Mouse (Mus musculus) right cerebral cortex, postnatal 25 days (tissue): ENCODE results near the gene Car11.
A peak's percentile ranks its signal among the peaks of the same experiment; 100 is the strongest.
"Not testable (repeated sequence)": the region's sequence is repeated elsewhere in the genome, so short reads cannot be mapped to it uniquely, and the experiment has no call there.

ENCODE experiments used
- DNase-seq: peaks from one replicate; pipeline ENCODE4 v3.0.0; 2022

The Car11 gene

DNA sequence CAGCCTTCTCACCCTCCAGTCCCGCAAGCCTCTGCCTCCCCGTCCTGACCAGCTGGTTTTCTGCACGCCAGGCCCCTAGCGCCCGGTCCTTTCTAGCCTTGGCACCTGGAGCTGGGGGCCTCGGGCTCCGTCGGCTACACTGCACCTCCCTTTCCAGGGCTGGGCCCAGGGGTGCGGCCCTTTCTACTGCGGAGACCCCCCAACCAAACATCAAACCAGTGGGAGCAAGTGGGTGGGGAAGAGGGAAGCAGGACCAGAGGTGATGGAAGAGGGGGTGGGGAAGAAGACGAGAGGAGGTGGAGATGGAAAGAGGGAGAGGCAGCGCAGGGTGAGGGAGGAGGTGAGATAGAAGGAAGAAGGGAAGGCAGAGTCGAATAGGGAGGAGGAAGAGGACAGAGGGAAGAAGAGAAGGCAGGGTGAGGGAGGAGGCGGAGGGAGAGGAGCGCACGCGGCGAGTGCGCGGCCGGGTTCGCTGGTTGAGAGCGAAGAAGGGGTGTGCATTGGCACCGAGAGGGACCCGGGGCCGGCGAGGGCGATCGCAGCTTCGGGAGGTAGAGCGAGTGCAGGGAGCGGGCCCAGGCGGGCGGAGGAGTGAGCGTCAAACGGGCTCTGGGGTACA lies at the start of gene Car11:
Gene Car11, plus strand, starts transcription at position 321 of the 619 bp plus-strand sequence.
- peak; percentile 59 for DNase-seq

DNA sequence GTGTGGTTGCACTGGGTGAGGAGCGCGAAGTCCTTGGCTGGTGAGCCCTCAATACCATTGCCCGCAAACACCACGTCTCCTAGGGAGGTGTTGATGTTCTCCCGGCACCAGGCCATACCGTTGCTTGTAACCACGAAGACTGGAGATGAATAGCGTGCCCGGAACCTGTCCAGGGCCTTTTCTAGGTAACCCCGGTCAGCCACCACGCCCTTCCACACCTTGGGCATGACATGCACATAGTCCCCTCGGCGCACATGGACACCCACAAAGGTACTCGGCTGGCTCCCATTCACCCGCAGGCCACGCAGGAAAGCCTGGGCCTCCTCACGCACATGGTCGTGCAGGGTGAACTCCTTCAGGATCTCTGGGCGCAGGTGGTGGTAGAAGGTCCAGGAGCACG lies 49.2 kb upstream of the Car11 start:
- not testable (repeated sequence) for DNase-seq

DNA sequence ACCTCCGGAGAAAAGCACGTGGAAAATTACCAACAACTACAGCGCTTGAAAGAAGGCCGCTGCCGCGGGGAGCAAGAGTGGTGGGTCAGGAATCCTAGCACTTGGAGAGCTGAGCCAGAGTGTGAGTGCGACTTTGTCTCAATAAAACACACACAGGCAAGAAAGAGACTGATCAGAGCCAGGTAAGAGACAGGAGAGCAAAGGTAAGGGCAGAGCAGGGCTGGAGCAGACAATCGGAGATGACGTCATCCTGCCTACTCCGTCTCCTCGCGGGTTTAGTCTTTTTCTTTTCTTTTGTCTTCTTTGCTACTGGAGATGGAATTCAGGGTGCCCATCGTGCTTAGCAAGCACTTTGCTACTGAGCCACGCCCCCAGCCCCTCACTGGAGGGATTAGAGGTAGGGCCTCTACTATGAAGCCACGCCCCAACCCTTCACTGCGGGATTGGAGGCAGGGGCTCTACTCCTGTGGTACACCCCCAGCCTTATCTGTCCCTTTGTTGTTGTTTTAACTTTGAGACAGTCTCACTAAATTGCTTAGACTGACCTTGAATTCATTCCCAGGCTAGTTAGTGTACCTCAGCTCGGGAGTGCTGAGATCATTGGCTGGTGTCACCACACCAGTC lies 45.1 kb upstream of the Car11 start:
- DNase-seq, result no peak

DNA sequence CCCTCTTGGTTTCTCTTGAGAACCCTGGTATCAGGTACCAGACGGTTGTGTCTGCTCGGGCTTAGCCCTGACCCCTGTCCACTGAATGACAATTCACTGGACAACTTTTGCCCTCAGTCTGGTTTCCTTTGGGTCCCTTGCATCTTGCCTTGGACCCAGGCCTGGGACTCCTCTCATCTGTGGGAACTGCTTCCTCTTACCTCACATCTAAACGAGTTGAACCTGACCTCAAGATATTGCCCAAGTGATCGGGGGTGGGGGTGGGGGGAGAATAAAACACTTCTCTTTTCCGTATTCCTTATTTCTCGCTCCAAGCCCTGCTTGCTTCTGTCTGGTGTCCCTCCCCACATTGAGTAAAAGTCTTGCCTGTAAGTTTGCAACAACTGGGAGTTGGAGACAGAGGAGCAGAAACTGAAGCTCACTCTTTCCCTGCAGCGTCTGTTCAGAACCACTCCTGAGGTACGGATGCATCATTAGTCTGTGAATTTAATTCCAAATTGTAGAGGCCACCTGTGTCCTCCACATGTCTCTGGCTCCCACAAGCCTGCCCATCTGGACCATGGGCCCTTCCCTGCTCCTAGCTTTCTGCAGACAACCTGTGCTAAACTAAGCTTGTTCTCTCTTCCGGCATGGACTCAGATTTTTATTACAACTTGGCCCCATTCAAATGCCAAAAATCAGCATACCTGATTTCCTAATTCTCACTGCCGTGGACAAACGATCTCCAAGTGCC lies 38.7 kb upstream of the Car11 start:
- DNase-seq, result no peak

DNA sequence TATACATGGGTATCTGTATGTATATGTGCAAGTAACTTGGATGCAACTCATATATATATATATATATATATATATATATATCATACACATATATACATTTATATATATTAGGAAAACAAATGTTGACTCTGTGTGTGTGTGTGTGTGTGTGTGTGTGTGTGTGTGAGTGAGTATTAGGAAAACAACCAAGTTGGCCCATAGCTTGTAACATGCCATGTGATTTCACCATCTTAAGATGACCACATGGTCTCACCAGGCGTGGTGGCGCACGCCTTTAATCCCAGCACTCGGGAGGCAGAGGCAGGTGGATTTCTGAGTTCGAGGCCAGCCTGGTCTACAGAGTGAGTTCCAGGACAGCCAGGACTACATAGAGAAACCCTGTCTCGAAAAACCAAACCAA lies 37.9 kb upstream of the Car11 start:
- DNase-seq, result not testable (repeated sequence)

DNA sequence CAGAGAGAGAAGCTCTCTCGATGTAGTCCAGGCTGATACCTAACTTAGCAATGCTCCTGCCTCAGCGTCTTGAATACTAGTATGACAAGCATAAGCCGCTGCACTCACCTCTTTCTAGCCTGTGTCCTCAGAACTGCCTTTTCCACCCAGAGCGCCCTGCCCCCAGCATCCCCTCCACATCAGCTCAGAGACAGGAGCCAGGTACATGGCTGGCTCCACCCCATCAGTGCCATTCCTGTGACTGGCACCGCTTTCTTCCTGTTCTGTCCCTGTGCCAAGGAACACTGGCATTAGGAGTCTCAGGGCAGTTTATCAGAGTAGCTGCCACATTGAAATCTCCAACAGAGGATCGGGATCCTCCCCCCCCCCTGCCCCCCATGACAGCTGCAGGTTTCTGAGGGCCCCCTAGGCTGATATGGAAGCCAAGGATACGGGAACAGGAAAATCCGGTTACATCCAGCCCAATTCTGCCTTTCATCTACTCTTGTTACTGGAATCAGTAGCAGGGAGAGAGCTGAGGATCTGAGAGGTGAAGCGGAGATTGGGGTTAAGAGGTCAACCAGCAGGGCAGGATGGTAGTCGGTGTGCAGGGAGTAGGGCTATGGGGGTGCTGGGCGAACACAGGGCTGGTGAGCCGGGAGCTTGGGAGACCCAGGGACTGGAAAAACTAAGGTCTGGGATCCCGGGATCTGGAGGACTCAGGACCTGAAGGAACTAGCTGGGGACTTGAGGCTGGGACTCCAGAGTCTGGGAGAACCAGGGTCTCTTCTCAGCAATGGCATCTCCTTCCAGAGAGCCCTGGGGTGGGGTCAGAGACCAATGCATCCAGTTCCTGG lies 34.1 kb upstream of the Car11 start:
- DNase-seq, result no peak

DNA sequence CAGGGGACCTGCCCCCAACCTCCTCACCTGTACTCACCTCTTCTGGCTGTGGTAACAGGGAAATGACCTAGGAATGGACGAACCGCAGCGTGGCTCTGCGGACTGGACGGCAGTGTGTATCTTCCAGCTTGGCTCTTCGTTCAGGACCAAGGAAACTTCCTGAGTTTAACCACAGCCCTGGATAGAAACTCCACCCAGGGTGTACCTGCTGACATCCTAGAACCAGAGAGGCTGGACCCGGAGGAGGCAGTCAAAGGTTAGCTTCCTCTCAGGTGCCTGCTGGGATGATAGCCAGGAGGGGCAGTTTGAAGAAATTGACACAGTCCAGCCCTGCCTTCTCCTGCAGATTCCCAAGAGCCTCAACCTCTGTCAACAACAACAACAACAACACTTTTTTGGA lies 33.5 kb upstream of the Car11 start, which contains the start of gene Fut2:
Gene Fut2, minus strand, starts transcription at position 234 of the 400 bp plus-strand sequence.
- DNase-seq, result no peak

DNA sequence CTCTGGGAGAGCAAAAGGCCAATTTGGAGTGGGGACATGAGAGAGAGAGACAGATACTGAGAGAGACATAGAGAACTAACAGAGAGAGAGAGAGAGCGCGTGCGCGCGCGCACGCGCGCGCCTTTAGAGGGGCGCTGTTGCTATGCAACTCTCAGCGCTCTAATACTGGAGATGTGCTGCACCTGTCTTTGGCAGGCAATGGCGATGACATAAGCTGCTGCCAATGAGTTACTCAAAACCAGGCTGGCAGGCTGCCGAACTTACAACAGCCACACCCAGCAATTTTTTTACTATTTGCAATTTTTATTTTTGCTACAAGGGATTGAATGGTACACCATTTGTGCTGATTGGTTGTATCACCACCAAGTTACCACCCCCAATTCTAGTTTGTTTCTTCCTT lies 31.9 kb upstream of the Car11 start:
- DNase-seq, result peak; percentile 31

DNA sequence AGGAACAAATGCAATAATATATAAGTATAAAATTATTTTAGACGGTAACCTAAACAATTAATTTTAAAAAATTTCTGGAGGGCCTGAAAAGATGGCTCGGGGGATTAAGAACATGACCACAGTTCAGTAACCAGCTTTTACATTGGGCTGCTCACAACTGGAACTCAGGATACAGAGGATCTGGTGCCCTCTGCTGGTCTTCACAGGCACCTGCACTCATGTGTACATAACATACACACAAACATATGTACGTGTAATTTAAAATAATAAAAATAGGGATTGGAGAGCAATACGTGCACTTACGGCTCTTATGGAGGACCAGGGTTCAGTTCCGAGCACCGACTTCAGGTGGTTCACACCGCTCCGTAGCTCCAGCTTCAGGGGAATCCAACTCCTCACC lies 30.7 kb upstream of the Car11 start:
- DNase-seq, result no peak

DNA sequence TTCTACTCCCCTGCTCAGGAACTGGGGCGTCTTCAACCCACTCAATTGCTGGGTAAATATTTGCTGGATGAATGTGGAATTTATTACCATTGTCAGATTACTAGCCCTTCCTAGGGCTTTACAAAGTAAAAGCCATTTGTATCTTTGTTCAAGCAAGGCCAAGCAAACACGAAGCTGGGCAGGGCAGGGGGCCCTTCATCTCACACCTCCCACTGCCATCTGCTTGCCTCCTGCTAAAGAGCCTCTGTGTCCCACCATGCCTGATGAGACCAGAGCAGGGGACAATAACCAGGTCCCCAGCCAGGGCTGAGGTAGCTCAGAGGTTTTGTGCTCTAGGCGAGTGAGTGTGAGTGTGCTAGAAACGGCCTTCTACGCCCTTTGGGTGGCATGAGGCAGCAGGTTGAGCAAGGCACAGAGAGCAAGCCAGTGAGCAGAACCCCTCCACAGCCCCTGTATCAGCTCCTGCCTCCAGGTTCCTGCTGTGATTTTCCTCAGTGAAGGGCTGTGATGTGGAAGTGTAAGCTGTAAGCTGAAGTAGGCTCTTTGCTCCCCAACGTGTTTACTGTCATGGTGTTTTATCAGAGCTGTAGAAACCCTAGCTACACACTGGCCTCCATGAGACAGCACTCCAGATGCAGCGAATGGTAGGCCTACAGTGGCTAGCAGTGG lies 21.9 kb upstream of the Car11 start:
- DNase-seq, result no peak

DNA sequence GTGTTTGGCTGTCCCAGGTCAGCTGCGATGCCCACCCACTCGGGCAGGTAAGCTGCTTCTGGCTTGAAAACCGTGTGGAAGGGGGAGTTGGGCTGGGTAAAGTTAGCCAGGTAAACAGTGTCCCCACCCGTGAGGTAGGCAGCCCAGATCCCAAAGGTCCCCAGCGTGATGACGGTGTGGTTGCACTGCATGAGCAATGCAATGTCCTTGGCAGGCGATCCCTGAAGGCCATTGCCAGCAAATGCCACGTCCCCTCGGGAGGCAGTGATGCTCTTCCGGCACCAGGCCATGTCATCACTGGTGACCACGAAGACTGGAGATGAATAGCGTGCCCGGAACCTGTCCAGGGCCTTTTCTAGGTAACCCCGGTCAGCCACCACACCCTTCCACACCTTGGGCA lies 21.1 kb upstream of the Car11 start:
- DNase-seq, result no peak

DNA sequence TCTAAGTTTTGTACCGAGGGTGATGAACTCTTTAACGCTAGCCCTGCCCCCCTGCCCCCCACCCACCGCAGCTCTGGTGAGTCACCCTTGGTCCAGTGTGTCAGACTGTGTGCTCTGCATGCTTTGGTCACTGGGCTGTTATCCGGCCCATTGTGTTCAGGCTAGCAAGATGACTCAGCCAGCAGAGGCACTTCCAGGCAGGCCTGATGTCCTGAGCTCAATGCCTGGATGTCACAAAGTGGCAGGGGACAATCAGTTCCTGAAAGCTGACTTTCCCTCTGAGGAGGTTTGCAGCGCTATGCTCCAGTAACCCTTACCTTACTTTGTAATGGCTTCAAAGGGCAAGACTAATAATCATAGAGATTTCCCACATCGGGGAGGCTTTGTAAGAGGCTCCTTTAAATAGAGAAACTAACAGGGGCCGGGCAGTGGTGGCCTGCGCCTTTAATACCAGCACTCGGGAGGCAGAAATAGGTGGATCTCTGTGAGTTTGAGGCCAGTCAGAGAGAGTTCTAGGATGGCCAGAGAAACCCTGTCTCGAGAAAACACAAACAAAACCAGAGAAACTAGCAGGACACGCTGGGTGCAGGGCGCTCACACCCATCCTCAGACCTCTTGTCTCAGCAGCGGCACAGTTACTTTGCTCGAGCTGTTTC lies 19.5 kb upstream of the Car11 start:
- DNase-seq, result no peak

DNA sequence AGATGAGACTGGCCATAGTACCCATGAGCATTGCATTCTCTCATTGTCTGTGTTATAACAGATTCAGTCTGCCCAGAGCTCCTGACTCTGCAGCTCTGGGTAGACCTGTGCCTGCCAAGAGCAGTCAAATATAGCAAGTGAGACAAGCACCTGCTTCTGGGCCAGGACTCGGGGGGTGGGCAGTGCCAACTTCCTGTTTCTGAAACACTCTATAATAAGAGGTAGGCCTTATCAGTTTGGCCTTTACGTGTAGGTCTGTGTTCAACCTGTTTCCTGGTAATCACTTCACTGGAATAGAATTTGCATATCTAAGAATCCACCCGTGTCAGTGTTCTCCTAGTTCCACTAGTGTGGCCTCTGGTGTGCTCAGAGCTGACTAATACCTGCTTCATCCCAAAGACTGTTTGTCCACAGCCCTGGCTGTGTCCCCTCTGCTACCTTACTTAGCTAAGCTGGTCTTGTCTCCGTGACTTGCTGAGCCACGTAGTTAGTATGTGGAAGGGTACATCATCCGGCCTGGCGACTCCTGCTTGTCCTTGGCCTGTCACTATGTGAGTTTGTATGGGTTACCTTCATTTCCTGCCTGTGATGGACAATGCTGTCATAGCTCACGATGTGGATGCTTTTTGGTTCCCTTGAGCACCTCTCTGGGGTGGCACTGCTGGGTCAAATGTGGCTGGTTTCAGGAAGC lies 18.5 kb upstream of the Car11 start:
- no peak for DNase-seq

DNA sequence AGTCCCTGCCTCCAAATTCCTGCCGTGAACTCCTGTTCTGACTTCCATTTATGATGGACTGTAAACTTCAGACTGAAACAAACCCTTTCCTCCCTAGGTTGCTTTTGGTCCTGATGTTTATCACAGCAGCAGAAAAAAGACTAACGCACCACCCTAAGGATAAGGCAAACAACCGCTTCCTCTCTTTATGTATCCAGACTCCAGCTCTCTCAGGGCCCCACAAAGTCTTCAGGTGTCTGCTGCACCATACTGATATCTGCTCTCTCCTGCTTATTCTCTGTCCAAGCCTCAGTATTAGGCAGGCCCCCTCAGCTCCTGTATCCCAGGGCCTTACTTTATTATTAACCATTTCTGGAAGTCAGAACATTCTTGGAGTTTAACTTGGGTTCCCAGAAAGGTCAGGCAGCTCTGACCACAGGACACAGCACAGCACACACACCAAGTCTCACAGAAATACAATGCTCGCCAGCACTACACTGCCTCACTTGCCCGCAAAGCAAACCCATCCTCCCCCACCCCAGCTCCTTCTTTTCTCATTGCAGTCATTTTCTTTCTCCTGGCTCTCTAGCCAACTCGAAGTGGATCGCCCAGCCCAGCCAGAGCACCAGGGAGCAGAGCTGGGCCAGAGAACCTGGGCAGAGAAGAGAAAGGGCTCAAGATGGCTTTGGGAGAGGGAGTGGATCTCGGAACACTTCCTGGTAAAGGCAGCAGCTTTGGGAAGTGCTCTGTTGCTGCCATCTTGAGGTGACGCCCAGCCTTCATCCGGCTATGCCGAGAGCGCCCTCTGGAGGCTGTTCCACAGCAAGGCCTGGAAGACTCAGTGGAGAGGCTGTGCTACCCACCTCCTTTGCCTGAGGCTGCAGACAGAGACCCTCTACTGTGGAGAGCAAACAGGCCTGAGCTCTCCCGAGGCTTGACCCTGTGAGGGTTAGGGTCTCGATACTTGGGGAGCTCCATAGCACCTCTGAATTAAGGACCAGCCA lies 17.2 kb upstream of the Car11 start:
- peak; percentile 84 for DNase-seq

DNA sequence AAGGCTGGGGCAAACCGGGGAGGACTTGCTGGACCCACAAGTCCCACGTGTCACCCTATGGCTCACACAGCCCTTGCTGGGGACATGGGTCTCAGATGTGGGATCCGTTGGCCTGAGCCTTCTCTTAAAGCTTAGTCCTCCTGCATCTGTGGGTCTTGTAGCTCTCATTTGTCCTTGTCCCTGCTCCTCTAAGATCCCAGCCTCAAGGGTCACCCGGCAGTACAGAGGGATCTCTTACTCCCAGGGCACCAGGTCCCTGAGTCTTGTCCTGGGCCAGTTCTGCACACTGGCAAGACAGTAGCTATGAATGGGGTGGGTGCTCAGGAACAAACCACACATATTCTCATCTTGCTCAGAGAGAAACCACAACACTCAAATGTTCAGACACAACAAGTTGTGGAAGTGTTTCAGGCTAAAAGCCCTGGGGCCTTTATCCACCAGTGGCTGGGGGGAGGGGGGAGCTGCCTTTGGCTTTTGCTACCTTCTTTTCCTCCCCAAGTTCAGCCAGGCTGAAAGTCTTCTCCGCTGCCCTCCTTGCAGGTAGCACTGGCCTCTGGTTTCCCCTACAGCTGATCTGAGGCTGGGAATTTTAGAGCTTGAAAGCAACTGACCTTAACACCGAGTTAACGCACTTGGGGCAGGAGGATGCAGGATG lies 16.1 kb upstream of the Car11 start, which contains the start of gene Ntn5:
Gene Ntn5, plus strand, starts transcription at position 627 of the 655 bp plus-strand sequence.
- no peak for DNase-seq

DNA sequence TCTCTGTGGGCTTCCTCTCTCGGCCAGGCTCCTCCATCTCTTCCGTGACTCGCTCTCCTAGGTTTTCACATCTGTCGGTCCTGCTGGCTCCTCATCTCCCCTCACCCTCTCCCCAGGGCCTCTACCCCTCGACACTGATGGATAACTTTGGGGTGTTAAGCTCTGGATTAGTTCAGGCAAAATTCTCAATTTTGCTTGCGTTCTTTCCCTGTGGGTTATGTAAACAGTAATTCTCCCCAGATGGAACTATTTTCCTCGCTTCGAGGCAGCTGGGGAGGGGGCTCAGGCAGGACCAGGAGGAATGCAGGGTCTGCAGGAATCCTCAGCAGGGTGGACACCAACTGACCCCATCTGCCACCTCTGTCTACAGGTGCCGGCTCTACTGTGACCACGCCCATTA lies 13.8 kb upstream of the Car11 start:
- no peak for DNase-seq

DNA sequence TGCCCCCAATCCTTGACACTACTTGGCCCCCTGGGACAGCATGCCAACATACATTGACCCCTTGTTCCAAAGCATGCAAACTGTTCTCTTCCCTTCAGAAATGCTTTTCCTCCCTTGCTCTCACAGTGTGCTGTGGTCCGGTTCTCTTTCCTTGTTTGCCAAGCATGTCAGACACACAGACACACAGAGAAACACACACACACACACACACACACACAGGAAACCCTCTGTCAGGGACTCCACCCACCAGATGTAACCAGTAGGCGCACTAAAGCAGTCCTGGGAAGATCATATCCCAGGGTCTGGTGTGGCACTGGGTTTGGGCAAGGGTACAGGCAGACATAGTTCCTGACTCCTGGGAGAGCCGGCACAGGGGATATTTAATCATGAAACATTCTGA lies 12.8 kb upstream of the Car11 start:
- DNase-seq, result no peak

DNA sequence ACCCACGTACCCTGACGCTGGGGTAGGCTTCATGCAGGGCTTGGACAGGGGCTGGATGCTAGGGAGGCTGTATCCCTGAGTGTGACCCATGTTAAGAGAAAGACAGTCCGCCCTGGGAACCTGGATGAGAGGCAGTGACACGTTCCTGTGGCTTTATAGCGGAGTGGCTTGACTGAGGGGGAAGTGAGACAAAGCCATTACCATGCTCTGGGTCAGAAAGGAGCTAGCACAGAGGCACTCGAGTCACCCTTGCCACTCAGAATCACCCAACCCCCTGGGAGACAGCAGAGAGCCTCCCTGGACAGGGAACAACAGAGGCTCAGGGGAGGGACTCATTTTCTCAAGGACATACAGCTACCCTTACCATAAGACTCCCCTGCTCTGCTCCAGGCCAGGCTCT lies 10.5 kb upstream of the Car11 start:
- no peak for DNase-seq

DNA sequence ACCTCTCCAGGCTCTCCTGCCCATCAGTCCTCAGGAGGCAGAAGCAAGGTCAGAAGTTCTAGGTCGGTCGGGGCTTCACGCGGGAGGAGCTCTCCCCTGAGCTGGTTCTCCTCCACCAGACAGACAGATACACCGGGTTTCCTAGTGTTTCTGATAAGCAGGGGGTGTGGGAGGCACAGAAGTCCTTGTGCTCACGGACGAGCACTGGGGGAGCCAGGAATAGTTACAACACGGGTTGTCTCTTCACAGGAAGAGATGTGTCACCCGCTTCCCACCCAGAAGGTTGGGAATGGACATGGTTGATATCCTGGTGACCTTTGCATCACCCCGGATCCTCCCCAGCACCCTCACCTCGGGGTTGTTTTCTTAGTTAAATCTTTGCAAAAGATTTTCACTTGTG lies 9.8 kb upstream of the Car11 start:
- DNase-seq, result no peak

DNA sequence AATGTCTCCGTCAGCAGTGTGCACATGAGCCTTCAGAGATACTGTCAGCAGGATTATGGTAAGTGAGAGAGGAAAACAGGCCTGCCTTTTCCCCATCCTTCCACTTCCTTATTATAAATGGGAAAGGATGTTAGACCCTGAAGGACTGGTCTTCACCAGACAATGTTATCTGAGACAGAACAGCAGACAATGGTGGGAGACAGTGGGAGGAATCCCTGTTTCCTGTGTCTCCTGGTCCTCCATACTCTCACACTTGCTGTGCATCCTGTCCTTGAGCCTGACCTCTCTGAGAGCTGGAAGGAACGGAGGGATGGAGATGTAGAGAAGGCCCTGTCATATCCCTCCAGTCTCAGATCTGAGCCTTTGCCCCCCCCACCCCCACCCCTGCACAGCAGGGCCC lies 7.3 kb upstream of the Car11 start:
- DNase-seq, result no peak
